Mouse (Mus musculus): ENCODE data around the gene Irak2. TPM values are rescaled to one million over a fixed set of nuclear protein-coding genes. Genes with fewer than 3 reads are reported as not detected.
A peak's percentile ranks its signal among the peaks of the same experiment; 100 is the strongest.
"Not testable (repeated sequence)": the region's sequence is repeated elsewhere in the genome, so short reads cannot be mapped to it uniquely, and the experiment has no call there.

Irak2 gene
- total RNA-seq, 2 experiments from 2014 or later, result 18.8 to 68.4 TPM

DNA sequence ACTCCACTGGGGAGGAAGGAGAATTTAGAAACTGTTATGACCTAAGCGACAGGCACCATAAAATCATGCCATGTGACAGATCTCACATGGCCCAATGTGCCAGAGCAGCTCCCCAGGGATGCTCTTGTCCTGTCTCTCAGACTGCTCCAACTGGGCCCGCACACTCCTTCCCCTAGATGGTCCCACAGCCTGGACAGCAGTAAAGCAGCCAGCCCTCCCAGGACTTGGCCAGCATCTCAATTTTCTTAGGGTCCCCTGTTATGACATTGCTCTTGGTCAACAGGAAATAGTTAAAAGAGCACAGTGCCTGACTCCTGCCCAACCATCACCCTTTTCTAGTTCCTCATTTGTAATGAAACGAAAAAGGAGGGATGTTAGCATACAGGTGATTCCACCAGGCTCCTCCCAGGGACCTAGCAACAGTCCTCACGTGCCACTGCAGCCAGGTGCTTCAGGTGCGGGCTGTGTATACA, 54.4 kb downstream of the Irak2 start:
- ATAC-seq (replicated peaks; ENCODE audit: low FRiP score, poor library complexity, severe bottlenecking), result no peak

DNA sequence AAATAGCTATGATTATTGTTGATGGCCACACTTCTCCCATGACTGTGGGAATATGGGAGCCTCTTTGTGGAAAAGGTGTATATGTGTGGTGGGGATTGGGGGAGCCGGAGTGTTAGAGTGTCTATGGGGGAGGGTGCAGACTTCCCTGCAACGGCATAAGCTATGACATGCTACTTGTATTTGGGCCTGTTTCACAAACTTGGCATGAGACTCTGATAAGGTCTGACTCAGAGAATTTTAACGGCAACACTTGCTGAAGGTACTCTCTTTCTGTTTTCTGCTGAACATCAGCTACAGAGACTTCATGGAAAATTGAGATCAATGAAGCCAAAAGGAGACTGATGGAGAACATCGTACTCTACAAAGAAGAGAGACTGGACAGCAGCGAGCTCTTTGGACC, 55.1 kb downstream of the Irak2 start:
- ATAC-seq (replicated peaks; ENCODE audit: low FRiP score, poor library complexity, severe bottlenecking), result no peak

- ATAC-seq (replicated peaks; ENCODE audit: low FRiP score, poor library complexity, severe bottlenecking), result no peak
Measured at GRCm38 (mm10) chr6:113695203-113695602, 56.9 kb downstream of the Irak2 start.

GRCm38 (mm10) chr6:113695766-113696355, 57.6 kb downstream of the Irak2 start:
- no peak for ATAC-seq (replicated peaks; ENCODE audit: low FRiP score, poor library complexity, severe bottlenecking)

DNA sequence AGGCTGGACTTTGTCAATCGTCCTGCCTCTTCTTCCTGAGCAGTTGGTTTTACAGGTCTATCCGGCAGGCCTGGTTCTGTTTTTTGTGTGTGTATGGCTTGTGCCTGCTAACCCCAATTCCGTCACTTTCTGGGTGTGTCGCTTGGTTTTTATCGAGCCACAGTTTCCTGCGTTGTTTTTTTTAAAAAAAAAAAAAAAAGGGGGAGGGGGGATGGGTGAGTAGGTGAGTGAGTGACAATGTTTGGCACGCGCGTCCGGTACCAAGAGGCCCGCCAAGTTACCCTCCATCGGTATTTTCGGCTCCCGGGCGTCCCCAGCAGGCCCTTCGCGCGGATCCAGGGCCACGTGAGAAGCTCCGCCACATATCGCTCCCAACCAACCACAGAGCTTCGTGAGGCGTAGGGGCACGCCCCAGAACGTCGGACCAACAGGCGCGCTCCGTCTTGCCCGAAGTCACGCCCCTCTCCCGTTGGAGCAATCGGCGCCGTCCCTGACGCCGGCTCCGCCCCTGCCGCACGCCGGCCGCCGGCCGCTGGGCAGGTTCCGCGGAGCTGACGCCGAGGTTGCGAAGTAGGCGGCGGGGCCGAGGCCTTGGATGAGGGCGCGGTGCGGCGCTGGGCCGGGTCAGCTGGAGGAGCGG, 58.4 kb downstream of the Irak2 start, which contains the start of gene Tatdn2:
Tatdn2 (plus strand) TSS at position 469 of the 640 bp plus-strand sequence.
- ATAC-seq (replicated peaks; ENCODE audit: low FRiP score, poor library complexity, severe bottlenecking), result peak; percentile 92

DNA sequence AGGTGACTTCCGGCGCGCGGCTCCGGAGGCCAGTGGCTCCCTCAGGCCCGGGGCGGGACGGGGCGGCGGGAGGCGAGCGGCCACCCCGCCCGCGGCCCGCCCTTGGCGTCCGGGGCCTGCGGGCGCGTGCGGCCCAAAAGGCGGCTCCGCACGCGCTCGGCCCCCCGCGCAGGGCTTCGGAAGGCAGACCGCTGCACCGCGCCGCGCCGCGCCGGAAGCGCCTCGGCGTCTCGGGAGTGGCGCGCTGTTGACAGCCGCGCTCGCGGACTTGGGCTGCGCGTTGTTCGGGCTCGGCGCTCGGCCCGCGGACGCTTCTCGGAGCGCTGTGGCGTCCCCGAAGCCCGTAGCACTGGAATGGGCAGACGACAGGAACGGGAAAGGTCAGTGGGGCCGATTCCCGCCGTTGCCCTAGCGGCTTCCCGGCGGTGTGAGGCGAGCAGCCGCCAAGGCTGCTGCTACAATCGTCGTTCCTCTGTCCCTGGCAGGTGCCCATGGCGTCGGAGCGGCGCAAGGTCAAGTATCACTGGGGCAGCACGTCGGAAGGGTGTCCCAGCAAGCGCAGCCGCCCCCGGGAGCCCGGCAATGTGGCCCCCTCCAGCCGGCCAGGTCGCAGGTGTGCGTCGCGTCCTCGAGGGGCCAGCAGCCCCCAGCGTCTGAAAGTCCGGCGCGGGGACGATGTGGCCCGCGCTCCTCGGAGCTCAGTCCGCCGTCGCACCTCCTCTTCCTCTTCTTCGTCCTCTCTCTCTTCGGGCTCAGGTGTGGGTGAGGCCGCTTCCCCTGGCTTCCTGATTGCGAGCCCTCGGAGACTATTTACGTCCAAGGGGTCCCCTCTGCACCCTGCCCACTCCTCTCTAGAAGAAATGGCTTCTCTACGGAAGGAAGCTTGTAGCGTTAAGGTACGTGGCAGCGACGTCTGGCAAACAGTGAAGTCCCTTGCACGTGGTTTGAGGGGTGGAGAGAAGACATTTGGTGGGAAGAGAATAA, 59.2 kb downstream of the Irak2 start:
- ATAC-seq (replicated peaks; ENCODE audit: low FRiP score, poor library complexity, severe bottlenecking), result 0 out of 2 replicates have a peak, but pooled peaks have one; percentile 7

- no peak for ATAC-seq (replicated peaks; ENCODE audit: low FRiP score, poor library complexity, severe bottlenecking)
Measured at GRCm38 (mm10) chr6:113712718-113713117, 74.5 kb downstream of the Irak2 start.

DNA sequence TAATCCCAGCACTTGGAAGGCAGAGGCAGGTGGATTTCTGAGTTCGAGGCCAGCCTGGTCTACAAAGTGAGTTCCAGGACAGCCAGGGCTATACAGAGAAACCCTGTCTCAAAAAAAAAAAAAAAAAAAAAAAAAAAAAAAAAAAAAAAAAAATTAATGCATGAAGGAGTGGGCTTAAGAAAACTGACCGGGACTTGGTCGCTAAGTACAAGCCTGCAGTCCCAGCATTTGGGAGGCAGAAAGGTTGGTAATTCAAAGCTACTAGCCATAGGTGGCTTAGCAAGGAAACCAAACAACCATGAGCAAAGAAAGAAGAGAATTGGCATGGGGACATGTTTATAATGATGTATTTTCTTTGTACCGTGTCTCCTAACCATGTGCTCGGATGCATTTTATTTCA, 75.1 kb downstream of the Irak2 start:
- ATAC-seq (replicated peaks; ENCODE audit: low FRiP score, poor library complexity, severe bottlenecking), result not testable (repeated sequence)

DNA sequence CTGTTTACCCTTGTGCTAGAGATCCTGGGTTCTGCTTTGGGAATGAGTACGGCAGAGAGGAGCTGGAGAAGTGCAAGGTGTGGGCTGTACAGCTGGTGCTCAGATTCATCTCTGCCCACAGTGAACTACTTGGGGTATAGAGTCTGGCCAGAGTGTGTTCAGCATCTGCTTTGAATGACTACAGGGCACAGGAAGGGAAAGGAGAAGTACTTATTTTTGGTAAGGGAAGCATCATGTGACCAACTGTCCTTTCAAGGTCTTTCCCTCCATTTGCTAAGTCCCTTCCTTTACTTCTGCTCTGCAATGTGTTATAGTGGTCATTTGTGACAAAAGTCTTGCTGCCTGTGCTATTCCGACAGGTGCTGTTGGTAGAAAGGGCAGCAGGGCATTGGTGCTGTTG, 76.0 kb downstream of the Irak2 start:
- no peak for ATAC-seq (replicated peaks; ENCODE audit: low FRiP score, poor library complexity, severe bottlenecking)

DNA sequence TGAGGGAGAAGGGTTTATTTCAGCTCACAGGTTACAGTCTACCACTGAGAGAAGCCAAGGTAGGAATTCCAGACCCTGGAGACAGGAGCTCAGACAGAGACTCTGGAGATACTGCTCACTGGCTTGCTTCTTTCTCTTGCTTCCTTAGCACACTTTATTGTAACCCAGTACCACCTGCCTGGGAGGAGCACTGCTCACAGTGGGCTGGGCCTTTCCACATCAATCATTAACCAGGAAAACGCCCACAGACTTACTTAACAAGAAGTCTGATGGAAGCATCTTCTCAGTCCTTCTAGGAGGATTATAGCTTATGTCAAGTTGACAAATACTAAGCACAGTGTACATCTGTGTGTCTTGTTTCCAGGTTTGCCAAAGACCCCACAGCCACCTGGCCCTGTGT, 76.5 kb downstream of the Irak2 start:
- no peak for ATAC-seq (replicated peaks; ENCODE audit: low FRiP score, poor library complexity, severe bottlenecking)

DNA sequence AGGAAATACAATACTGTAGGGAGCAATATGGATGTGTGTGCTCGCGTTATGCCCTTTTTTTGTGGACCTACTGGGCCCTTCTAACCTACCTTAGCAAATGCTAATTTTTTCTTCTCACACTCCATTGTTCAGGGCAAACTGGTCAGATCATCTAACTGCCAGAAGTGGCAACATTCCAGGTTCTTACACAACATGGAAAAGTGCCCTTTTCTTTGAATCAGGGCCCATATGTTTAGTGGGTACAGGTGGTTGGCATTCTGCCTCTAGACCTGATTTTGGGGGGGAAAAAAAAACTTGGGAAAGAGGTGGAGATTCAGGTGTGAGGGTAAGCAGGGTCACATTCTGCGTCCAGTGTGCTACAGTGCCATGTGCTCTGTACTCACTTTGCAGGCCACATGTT, 79.3 kb downstream of the Irak2 start:
- no peak for ATAC-seq (replicated peaks; ENCODE audit: low FRiP score, poor library complexity, severe bottlenecking)

DNA sequence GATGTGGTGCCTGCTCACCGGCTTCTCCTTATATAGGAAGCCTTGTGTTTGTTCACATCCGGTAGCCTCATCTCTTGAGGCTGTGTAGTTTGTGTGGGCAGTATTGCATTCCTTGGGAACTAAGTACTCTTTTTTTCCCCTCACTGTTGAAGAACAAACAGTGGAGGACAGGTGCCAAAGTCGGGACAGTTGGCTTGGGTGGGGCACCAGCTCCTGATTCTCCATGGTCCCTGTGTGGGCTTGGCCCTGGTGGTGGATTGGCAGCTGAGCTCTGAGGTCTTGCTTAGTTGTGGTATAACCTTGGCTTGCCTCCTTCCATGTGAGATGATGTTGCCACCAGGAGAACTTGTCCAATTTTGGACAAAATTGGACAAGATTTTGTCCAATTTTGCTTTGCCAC, 81.6 kb downstream of the Irak2 start, which contains the start of gene Ghrl:
Ghrl (minus strand) TSS at position 3 of the 400 bp plus-strand sequence.
- ATAC-seq (replicated peaks; ENCODE audit: low FRiP score, poor library complexity, severe bottlenecking), result no peak

DNA sequence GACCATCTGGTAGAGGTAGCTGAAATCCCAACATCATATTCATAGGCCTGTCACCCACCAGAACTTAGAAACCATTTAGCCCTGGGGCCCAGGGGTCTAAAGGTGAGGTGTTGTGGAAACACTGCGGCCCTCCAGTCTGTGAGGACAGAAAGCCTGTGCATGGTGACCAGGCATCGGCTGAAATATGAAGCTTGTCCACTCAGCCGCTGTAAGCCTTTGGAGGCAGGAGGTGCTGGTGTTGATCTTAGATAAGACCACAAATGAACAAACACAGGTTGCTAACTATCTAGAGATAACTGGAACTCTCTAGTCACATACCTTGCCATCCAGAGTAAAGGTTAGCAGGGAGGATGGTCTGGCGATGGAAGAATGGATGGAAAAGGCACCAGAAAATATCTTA, 82.8 kb downstream of the Irak2 start:
- no peak for ATAC-seq (replicated peaks; ENCODE audit: low FRiP score, poor library complexity, severe bottlenecking)

- ATAC-seq (replicated peaks; ENCODE audit: low FRiP score, poor library complexity, severe bottlenecking), result no peak
Measured at GRCm38 (mm10) chr6:113728181-113728580, 89.9 kb downstream of the Irak2 start.

GRCm38 (mm10) chr6:113731296-113731695, 93.0 kb downstream of the Irak2 start:
- ATAC-seq (replicated peaks; ENCODE audit: low FRiP score, poor library complexity, severe bottlenecking), result no peak

DNA sequence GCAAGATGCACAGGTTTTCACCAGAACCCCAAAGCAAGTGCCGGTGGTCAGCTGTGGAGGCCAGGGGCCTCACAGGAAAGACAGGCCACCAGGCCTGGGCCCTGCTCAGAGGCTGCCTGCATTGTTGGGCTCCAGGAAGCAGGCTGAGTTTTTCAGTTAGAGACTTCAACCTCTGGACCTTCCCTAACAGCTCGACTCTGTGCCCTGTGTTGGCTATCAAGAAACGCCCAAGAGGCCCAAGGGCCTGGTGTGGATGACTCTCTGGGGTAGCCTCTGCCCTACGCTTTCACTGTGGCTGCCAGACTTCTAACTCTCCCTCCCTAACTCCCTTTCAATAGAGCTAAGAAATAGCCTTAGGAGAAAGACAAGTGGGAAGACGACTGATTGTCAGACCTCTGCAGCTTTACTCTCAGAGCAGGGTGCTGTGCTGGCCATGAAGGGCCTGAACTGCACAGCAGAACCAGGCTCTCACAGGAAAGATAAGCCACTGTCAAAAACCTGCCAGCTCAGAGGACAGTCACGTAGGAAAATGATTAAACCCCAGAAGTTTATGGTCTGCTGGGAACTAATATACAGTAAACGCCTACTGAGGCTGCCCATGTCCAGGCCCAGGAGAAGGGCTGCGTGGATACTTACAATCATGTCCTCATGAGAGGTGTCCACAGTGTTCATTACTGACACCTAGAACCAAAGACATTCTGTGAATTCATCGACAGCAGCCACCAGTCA, 99.2 kb downstream of the Irak2 start:
- no peak for ATAC-seq (replicated peaks; ENCODE audit: low FRiP score, poor library complexity, severe bottlenecking)

- peak; percentile 92 for ATAC-seq (replicated peaks; ENCODE audit: low FRiP score, poor library complexity, severe bottlenecking)
Measured at GRCm38 (mm10) chr6:113740236-113741217, 102.3 kb downstream of the Irak2 start, which contains the start of gene Sec13. Gene Sec13, minus strand, starts transcription at chr6:113740743.

DNA sequence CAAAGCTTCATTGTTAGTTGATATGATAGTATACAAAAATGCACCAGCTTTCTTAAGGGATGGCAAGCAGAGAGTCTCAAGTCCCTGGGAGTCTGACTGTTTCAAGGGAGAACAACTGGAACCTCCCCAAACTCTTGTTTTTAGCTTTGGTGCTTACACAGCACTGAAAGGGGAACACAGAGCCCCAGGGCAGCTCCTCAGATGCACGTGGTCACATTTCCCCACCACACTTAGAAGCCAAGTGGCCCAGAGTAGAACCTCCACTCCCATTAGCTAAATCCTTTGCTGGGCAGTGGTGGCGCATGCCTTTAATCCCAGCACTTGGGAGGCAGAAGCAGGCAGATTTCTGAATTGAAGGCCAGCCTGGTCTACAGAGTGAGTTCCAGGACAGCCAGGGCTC, 103.2 kb downstream of the Irak2 start:
- ATAC-seq (replicated peaks; ENCODE audit: low FRiP score, poor library complexity, severe bottlenecking), result no peak

Data from erythroblast, adult 5-6 weeks (primary cell).